Mouse (Mus musculus): ENCODE measurements around the gene Htra3. TPM values are rescaled to one million over a fixed set of nuclear protein-coding genes. Genes with fewer than 3 reads are reported as not detected.

The Htra3 gene
- polyA plus RNA-seq, 1 experiment from 2014 or later: 6.8 TPM

GRCm38 (mm10) chr5:35626408-35626807 lies 53.2 kb downstream of the Htra3 start:
- no peak overlapping the region for H3K27ac ChIP-seq
- H3K9me3 ChIP-seq (replicated peaks): no peaks in the 10 kb centered on the region
- H3K4me1 ChIP-seq: peaks cover 7% of the 10 kb centered on the region; the same call in 1 of the 2 replicates
- no peak overlapping the region for H3K4me3 ChIP-seq
- no peak overlapping the region for H3K4me2 ChIP-seq
- ATAC-seq: no peak
- no peaks in the 10 kb centered on the region for H3K36me3 ChIP-seq (ENCODE audit: poor library complexity, severe bottlenecking)
- 97% methylated on average over 2 of the region's 2 CpGs for WGBS
- no peaks in the 10 kb centered on the region for H3K27me3 ChIP-seq
- no peak overlapping the region for H3K9ac ChIP-seq

- H3K4me1 ChIP-seq: peaks cover 7% of the 10 kb centered on the region; the same call in 1 of the 2 replicates
- ATAC-seq: no peak
- H3K36me3 ChIP-seq (ENCODE audit: poor library complexity, severe bottlenecking): no peaks in the 10 kb centered on the region
- no peak overlapping the region for H3K4me3 ChIP-seq
- H3K9me3 ChIP-seq (replicated peaks): no peaks in the 10 kb centered on the region
- H3K9ac ChIP-seq: no peak overlapping the region
- no peak overlapping the region for H3K4me2 ChIP-seq
- no peak overlapping the region for H3K27ac ChIP-seq
- no peaks in the 10 kb centered on the region for H3K27me3 ChIP-seq
- 85% methylated on average over 4 of the region's 4 CpGs for WGBS
Measured at GRCm38 (mm10) chr5:35624751-35625239, 54.8 kb downstream of the Htra3 start.

GRCm38 (mm10) chr5:35623831-35624230 lies 55.8 kb downstream of the Htra3 start:
- no peaks in the 10 kb centered on the region for H3K9me3 ChIP-seq (replicated peaks)
- no peak overlapping the region for H3K27ac ChIP-seq
- H3K4me1 ChIP-seq: peaks cover 6% of the 10 kb centered on the region; the same call in 1 of the 2 replicates
- no peak overlapping the region for H3K4me2 ChIP-seq
- H3K9ac ChIP-seq: no peak overlapping the region
- no peak for ATAC-seq
- no peaks in the 10 kb centered on the region for H3K27me3 ChIP-seq
- H3K36me3 ChIP-seq (ENCODE audit: poor library complexity, severe bottlenecking): no peaks in the 10 kb centered on the region
- no peak overlapping the region for H3K4me3 ChIP-seq

GRCm38 (mm10) chr5:35621114-35621513 lies 58.5 kb downstream of the Htra3 start:
- Histone ChIP-seq H3K9ac (no peak overlapping the region), H3K27ac (no peak overlapping the region), H3K36me3 (ENCODE audit: poor library complexity, severe bottlenecking) (no peaks in the 10 kb centered on the region), H3K9me3 (replicated peaks) (no peaks in the 10 kb centered on the region), H3K4me1 (0 out of 2 replicates have a peak, but pooled peaks cover 9% of the 10 kb centered on the region), H3K27me3 (no peaks in the 10 kb centered on the region), H3K4me2 (no peak overlapping the region), H3K4me3 (no peak overlapping the region)
- no peak for ATAC-seq
- 54% methylated on average over 4 of the region's 4 CpGs for WGBS

GRCm38 (mm10) chr5:35616943-35617342 lies 62.6 kb downstream of the Htra3 start:
- 47% methylated on average over 5 of the region's 5 CpGs for WGBS
- H3K36me3 ChIP-seq (ENCODE audit: poor library complexity, severe bottlenecking): peaks cover 2% of the 10 kb centered on the region; the same call in 1 of the 2 replicates
- no peak for ATAC-seq
- no peak overlapping the region for H3K9ac ChIP-seq
- no peaks in the 10 kb centered on the region for H3K27me3 ChIP-seq
- 0 out of 2 replicates have a peak, but pooled peaks cover 9% of the 10 kb centered on the region for H3K4me1 ChIP-seq
- no peak overlapping the region for H3K4me2 ChIP-seq
- H3K27ac ChIP-seq: no peak overlapping the region
- no peak overlapping the region for H3K4me3 ChIP-seq
- no peaks in the 10 kb centered on the region for H3K9me3 ChIP-seq (replicated peaks)

GRCm38 (mm10) chr5:35612722-35613121 lies 66.9 kb downstream of the Htra3 start:
- 89% methylated on average over 8 of the region's 8 CpGs for WGBS
- no peak overlapping the region for H3K4me3 ChIP-seq
- H3K27me3 ChIP-seq: no peaks in the 10 kb centered on the region
- no peak overlapping the region for H3K4me2 ChIP-seq
- H3K9me3 ChIP-seq (replicated peaks): no peaks in the 10 kb centered on the region
- H3K27ac ChIP-seq: no peak overlapping the region
- H3K9ac ChIP-seq: no peak overlapping the region
- H3K36me3 ChIP-seq (ENCODE audit: poor library complexity, severe bottlenecking): peaks cover 11% of the 10 kb centered on the region; the same call in 1 of the 2 replicates
- ATAC-seq: no peak
- peaks cover 25% of the 10 kb centered on the region for H3K4me1 ChIP-seq

- no peak overlapping the region for H3K27ac ChIP-seq
- no peaks in the 10 kb centered on the region for H3K9me3 ChIP-seq (replicated peaks)
- H3K4me2 ChIP-seq: no peak overlapping the region
- ATAC-seq: no peak
- H3K36me3 ChIP-seq (ENCODE audit: poor library complexity, severe bottlenecking): peaks cover 11% of the 10 kb centered on the region; the same call in 1 of the 2 replicates
- 87% methylated on average over 11 of the region's 11 CpGs for WGBS
- no peak overlapping the region for H3K9ac ChIP-seq
- no peaks in the 10 kb centered on the region for H3K27me3 ChIP-seq
- no peak overlapping the region for H3K4me3 ChIP-seq
- H3K4me1 ChIP-seq: peaks cover 16% of the 10 kb centered on the region
Measured at GRCm38 (mm10) chr5:35611900-35612299, 67.7 kb downstream of the Htra3 start.

GRCm38 (mm10) chr5:35611170-35611569 lies 68.4 kb downstream of the Htra3 start:
- WGBS: 81% methylated on average over 9 of the region's 9 CpGs
- H3K36me3 ChIP-seq (ENCODE audit: poor library complexity, severe bottlenecking): peaks cover 11% of the 10 kb centered on the region; the same call in 1 of the 2 replicates
- H3K4me1 ChIP-seq: peaks cover 16% of the 10 kb centered on the region
- H3K9me3 ChIP-seq (replicated peaks): no peaks in the 10 kb centered on the region
- no peaks in the 10 kb centered on the region for H3K27me3 ChIP-seq
- no peak overlapping the region for H3K27ac ChIP-seq
- ATAC-seq: no peak
- H3K4me3 ChIP-seq: no peak overlapping the region
- no peak overlapping the region for H3K4me2 ChIP-seq
- no peak overlapping the region for H3K9ac ChIP-seq

- Histone ChIP-seq H3K27me3 (no peaks in the 10 kb centered on the region), H3K27ac (no peak overlapping the region), H3K4me1 (peaks cover 16% of the 10 kb centered on the region), H3K4me2 (no peak overlapping the region), H3K9me3 (replicated peaks) (no peaks in the 10 kb centered on the region), H3K4me3 (no peak overlapping the region), H3K9ac (no peak overlapping the region), H3K36me3 (ENCODE audit: poor library complexity, severe bottlenecking) (peaks cover 17% of the 10 kb centered on the region)
- WGBS: 94% methylated on average over 7 of the region's 7 CpGs
- ATAC-seq: no peak
Measured at GRCm38 (mm10) chr5:35610381-35610780, 69.2 kb downstream of the Htra3 start.

- Histone ChIP-seq H3K9me3 (replicated peaks) (no peaks in the 10 kb centered on the region), H3K27me3 (no peaks in the 10 kb centered on the region), H3K9ac (no peak overlapping the region), H3K27ac (no peak overlapping the region), H3K4me3 (no peak overlapping the region), H3K36me3 (ENCODE audit: poor library complexity, severe bottlenecking) (peaks cover 21% of the 10 kb centered on the region), H3K4me2 (no peak overlapping the region), H3K4me1 (peaks cover 16% of the 10 kb centered on the region)
- 84% methylated on average over 2 of the region's 2 CpGs for WGBS
- no peak for ATAC-seq
Measured at GRCm38 (mm10) chr5:35609971-35610370, 69.6 kb downstream of the Htra3 start.

GRCm38 (mm10) chr5:35609381-35609780 lies 70.2 kb downstream of the Htra3 start:
- H3K36me3 ChIP-seq (ENCODE audit: poor library complexity, severe bottlenecking): peaks cover 27% of the 10 kb centered on the region
- no peaks in the 10 kb centered on the region for H3K27me3 ChIP-seq
- H3K9ac ChIP-seq: 0 out of 2 replicates have a peak overlapping the region, but pooled peaks have one; percentile 18
- H3K4me1 ChIP-seq: peaks cover 16% of the 10 kb centered on the region
- no peaks in the 10 kb centered on the region for H3K9me3 ChIP-seq (replicated peaks)
- H3K4me2 ChIP-seq: peak overlapping the region; percentile 8; the same call in 1 of the 2 replicates
- no peak overlapping the region for H3K4me3 ChIP-seq
- WGBS: 3% methylated on average over 12 of the region's 12 CpGs
- no peak overlapping the region for H3K27ac ChIP-seq
- 0 out of 2 replicates have a peak, but pooled peaks have one; percentile 24 for ATAC-seq

- Histone ChIP-seq H3K9ac (0 out of 2 replicates have a peak overlapping the region, but pooled peaks have one; percentile 18), H3K4me1 (peaks cover 16% of the 10 kb centered on the region), H3K27ac (no peak overlapping the region), H3K4me3 (no peak overlapping the region), H3K36me3 (ENCODE audit: poor library complexity, severe bottlenecking) (peaks cover 33% of the 10 kb centered on the region), H3K27me3 (no peaks in the 10 kb centered on the region), H3K9me3 (replicated peaks) (no peaks in the 10 kb centered on the region), H3K4me2 (no peak overlapping the region)
- WGBS: 82% methylated on average over 5 of the region's 5 CpGs
- ATAC-seq: no peak
Measured at GRCm38 (mm10) chr5:35608559-35608958, 71.0 kb downstream of the Htra3 start.

GRCm38 (mm10) chr5:35607784-35608183 lies 71.8 kb downstream of the Htra3 start:
- WGBS: 74% methylated on average over 7 of the region's 7 CpGs
- H3K27ac ChIP-seq: no peak overlapping the region
- ATAC-seq: no peak
- no peak overlapping the region for H3K4me2 ChIP-seq
- H3K9me3 ChIP-seq (replicated peaks): no peaks in the 10 kb centered on the region
- no peak overlapping the region for H3K4me3 ChIP-seq
- no peaks in the 10 kb centered on the region for H3K27me3 ChIP-seq
- peaks cover 41% of the 10 kb centered on the region for H3K36me3 ChIP-seq (ENCODE audit: poor library complexity, severe bottlenecking)
- H3K9ac ChIP-seq: no peak overlapping the region
- peaks cover 16% of the 10 kb centered on the region for H3K4me1 ChIP-seq
